Mouse (Mus musculus) ovary, postnatal 10 days (tissue): ENCODE results near the gene Mum1.
A peak's percentile ranks its signal among the peaks of the same experiment; 100 is the strongest.

Source experiments
- DNase-seq: peaks from one replicate; pipeline ENCODE4 v3.0.0; 2022; ENCODE audit warnings: low spot score

Gene Mum1

GRCm38 (mm10) chr10:80250573-80250972 is 24.3 kb downstream of the Mum1 start:
- DNase-seq = no peak

DNA sequence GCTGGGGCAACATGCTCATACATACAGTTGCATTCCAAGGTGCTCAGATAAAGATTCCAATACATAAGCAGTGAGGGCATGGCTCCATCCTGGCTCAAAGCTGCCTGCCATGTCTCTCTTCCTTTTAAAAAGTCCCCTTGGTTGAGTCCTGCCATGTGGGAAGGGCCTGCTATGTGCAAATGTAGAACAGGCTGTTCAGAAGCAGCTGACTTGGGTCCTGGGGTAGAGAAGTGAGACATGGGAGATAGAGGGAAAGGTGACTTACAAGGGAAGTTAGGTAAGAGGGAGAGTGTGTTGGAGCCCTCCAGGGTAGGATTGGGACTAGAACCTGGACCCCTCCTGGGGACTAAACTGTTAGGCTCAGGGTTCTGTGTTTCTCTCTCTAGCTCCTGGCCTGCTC is 25.8 kb downstream of the Mum1 start:
- no peak for DNase-seq

- DNase-seq = no peak
These were observed 26.4 kb downstream of the Mum1 start for GRCm38 (mm10) chr10:80252493-80253274.

DNA sequence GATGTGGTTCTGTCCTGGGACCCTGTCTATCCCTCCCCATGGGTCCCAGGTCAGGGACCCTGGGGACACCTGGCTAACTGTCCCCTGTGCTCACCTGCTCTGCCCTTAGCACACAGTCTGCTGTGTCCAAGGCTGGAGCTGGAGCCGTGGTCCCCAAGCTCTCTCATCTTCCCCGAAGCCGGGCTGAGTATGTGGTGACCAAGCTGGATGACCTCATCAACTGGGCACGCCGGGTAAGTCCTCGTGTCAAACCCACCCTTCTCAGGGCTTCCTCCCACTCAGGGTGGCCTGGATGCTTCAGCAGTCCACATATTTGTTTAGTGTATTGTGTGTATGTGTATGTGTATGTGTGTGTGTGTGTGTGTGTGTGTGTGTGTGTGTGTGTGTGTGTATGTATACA is 27.3 kb downstream of the Mum1 start:
- no peak for DNase-seq

GRCm38 (mm10) chr10:80254331-80255297 is 28.4 kb downstream of the Mum1 start:
- DNase-seq = no peak

DNA sequence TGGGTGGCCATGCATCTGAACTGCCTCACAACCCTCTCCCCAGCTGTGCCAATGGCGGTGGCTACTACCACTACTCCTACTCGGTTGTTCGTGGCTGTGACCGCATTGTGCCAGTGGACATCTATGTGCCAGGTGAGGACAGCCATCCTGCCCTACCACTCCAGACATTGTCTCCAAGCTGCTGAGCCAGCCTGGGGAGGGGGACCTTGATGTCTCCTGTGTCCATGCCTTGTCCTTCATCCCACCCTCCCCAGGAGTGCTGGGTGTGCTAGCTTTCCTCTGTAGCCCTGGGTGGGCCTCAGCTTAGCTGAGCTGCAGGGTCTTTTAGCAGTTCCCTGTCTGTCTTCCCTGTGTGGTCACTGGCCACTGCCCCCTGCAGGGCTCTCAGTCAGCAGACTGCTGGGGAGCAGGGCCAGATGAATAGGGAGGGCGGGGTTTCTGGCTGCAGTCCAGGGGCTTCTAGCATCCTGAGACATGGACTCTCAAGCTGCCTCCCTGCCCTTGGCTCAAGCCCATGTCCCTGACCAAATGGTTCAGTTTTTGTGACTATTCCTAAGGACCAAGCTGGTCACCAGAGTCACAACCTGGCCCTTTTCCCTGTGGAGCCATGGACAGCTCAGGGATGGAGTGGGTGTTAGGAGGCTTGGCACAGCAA is 29.8 kb downstream of the Mum1 start:
- DNase-seq = no peak

DNA sequence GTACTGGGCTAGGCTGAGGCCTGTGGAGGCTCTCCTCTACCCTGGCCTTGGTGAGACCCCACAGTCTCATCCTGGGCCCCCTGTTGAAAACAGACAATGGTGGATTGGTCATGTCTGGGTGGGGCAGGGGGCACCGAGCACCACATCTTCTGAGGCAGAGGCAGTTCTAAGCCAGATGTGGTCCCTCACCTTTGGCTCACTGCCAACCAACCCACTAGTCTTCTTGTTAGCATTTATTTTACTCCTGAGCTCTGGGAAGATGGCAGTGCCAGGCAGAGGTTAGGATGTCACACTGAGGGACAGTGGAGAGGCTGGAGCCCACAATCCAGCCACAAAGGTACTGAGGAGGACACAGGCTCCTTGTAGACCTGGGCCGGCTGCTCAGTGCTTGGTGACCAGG is 31.7 kb downstream of the Mum1 start:
- DNase-seq = no peak

DNA sequence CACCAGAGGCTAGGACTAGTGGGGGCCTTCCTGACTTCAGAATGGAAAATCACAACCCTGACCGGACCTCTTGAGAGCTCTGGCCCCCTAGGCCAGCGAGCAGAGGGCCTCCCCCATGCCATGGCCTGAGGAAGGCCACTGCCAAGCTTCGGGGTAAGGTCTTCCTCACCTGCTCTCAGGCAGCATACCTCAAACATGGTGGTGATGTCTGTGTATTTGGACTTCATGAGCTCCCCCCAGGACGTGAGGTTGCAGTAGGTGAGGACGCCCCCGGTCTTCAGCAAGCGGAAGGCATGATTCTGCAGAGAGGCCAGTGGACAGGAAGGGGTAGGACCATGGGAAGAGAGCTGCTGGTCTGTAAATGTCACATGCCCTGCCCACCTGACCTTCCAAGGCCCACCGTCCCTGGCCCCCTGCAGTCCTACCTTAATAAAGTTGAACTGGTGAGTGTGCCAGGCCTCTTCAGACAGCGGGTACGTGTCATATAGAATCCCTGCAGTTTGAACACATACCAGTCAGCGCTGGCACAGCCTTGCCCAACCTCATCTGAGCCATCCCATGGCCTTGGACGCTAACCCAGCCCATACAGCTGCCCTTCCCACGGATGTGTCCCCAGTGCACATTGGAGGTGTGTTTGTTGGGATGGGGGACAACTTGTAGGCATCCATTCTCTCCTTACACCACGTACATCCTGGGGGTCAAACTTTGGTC is 32.7 kb downstream of the Mum1 start:
- no peak for DNase-seq

DNA sequence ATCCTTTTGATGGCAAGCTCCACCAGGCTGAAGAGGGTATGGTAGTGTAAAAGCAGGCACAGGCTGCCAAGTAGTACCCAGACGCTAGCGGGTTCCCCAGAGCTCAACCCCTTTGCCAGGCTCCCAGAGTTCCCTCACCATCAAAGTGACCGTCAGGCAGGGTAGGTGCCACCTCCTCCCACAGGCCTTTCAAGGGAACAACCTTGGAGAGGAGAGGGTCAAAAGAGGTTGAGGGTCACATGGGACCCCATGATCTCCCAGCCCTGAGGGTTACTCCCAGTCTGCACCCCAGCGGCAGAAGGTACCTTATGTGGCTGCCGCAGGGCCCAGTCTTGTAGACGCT is 33.2 kb downstream of the Mum1 start:
- DNase-seq = no peak

DNA sequence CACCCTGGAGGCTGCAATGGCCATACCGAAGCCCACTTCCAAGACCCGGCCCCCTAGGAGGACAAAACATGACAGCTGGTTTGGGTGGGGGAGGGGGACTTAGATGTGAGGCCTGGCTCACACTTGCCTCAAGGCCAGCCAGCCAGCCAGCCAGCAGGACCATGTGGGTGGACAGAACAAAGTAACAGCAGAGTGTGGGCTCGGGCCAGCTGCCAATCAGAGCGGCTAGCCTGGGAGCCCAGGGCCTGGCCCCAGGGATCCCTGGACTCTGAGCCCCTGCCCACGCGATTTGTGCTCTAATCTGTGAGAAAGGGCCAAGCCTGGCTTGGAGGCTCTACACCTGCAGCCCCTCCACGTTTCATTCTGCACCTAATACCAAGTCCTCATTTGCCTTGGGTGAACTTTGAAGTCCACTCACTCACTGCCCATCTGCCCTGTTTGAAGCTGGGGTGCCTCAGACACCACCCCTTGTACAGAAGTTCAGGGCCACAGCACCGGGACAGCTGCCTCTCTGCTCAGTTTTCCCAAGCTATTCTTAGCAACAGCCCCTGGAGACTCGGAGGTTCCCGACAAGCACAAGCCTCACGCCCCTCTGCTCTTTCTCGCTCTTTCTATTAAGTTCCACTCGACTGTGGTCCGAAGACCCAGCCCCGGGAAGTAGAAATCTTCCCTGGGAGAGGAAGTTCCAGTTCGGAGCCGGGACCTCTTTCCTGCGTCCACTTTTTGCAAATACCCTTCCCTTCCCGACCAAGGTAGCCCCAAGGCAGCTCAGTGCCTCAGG is 33.8 kb downstream of the Mum1 start:
- DNase-seq = no peak

DNA sequence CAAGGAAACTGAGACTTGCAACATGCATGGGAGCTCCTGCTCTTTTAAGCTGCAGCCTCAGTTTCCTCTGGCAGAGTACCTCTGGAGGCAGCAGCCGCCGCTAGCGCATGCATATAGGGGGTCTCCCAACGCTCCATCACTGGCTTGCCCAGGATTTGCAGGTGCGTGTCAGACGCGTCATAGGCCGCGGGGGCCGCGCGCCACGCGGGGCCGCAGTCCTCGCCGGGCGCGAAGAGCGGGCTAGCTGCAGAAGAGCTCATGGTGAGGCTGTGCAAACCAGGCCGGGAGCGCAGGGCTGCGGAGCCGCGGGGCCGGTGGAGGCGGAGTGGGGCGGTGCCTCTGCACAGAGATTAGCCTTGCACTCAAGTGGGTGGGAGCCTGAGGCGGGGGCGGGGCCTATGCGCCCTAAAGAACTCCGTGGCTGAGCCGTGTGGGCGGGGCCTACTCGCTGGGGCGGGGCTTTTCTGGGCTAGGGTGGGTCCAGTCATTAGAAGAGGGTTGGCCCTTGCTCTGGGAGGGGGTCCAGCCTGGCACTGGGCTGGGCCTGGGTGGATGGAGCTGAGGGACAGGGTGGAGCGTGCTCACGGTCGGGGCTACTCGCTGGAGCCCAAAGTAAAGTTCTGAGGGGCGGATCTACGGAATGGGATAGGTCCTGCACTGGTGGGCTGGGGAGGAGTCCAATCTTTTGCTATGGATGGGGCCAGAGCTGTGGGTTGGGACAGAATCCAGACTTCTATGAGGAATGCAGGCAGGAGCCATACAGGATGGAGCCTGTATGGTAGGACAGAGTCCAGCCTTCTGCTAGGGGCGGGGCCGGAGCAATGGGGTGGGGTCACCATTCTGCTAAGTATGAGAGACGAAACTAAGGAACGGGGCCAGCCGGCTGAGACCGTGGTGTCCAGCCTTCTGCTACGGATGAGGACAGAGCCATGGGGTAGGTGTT is 34.7 kb downstream of the Mum1 start, which contains the start of the genes Gamt and Dazap1:
Gene Gamt (minus strand): TSS at position 371 of the 943 bp plus-strand sequence.
Gene Dazap1 (plus strand): TSS at position 845 of the 943 bp plus-strand sequence.
- DNase-seq = peak; percentile 87

DNA sequence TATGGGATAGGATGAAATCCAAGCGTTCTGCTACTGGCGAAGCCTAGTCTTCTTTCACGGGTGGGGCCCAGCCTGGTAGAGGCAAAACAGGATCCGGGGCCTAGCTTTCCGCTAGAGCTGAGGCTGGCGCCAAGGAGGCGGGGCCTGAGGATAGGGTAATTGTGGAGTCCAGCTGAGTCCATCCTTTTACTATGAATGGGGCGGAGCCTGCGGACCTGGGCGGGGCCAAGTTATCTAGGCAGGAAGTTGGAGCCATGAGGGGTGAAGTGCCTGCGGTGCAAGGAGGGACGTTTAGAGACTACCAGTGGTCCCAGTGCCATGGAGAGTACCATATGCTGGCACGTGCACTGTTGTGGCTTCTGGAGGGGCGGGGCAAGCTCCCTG is 35.3 kb downstream of the Mum1 start:
- DNase-seq = no peak

DNA sequence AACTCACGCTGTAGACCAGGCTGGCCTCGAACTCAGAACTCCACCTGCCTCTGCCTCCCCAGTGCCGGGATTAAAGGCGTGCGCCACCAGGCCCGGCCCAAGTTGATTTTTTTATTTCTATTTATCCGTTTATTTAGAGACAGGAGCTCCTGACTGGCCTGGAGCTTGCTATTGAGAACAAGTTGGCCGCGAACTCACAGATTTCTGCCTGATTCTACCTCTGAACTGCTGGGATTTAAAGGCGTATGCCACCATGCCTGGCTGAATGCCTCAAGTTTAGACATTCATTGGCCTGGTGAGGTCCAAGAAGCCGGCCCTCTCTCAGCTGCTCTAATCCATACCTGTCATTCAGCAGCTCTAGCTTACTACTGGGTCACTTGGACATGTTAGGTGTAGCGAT is 35.9 kb downstream of the Mum1 start:
- no peak for DNase-seq

GRCm38 (mm10) chr10:80262776-80263365 is 36.6 kb downstream of the Mum1 start:
- DNase-seq = no peak

DNA sequence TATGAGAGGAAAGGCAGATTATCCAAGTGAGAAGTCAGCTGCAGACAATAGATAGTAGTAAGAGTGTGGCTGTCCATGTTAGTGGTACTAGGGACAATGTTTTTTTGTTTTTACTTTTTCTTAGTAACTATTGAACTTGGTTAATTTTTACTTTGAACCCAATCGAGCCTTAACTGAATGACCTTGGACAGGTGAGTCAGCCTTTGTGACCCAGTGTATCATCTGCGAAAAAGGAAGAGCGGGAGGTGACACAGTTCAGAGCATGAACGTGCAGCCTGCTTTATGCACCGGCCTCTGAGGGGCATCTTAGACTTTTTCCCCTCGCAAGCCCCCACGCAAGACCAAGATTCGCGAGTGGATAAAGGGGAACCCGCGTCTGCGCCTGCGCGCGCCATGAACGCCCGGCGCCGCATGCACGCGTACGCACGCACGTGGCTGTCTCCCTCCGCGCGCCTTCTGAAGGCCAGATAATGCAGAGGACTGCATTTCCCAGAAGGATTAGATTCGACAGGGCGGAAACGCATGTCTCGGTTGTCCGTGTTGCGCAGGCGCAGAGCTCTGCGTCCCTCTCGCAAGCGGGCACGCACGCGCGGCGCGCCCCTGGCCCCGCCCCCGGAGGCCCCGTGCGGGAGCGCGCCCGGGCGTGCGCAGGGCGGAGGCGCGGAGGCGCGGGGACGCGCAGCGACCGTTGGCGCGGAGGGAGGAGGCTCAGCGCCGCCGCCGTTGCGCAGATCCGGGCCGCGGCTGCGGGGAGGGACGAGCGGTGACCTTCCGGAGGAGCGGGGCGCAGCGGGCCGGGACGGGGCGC is 38.3 kb downstream of the Mum1 start:
- peak; percentile 96 for DNase-seq

GRCm38 (mm10) chr10:80265149-80265486 is 38.9 kb downstream of the Mum1 start:
- DNase-seq = no peak

- no peak for DNase-seq
These were observed 43.9 kb downstream of the Mum1 start for GRCm38 (mm10) chr10:80270099-80270498.

DNA sequence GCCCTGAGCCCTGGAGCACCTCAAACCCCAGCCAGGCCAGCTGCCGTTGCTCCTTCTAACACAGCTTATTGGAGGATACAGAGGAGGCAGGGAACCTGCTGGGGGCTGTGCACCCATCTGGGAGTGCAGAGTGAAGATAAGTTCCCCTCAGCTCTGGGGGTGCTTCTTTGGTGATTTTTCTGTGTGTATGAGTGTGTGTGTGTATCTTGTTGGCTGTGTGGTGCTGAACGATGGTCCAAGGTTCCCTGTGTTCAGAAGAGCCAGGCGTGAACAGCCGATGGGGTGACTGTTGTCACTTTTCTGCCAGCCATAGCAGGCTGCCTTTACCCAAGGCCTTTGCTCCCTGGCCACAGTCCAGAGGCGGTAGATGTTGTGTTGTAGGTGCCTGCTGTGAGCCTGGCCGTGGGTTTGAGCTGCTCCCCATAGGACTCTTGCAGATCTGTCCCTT is 44.5 kb downstream of the Mum1 start:
- no peak for DNase-seq
